Mouse (Mus musculus) kidney, adult 18-20 months (tissue): Measurements from ENCODE around the gene Cnnm1.
A peak's percentile ranks its signal among the peaks of the same experiment; 100 is the strongest.

ENCODE experiments used
- DNase-seq: peaks from one replicate; pipeline ENCODE4 v3.0.0; 2021

Cnnm1 gene

DNA sequence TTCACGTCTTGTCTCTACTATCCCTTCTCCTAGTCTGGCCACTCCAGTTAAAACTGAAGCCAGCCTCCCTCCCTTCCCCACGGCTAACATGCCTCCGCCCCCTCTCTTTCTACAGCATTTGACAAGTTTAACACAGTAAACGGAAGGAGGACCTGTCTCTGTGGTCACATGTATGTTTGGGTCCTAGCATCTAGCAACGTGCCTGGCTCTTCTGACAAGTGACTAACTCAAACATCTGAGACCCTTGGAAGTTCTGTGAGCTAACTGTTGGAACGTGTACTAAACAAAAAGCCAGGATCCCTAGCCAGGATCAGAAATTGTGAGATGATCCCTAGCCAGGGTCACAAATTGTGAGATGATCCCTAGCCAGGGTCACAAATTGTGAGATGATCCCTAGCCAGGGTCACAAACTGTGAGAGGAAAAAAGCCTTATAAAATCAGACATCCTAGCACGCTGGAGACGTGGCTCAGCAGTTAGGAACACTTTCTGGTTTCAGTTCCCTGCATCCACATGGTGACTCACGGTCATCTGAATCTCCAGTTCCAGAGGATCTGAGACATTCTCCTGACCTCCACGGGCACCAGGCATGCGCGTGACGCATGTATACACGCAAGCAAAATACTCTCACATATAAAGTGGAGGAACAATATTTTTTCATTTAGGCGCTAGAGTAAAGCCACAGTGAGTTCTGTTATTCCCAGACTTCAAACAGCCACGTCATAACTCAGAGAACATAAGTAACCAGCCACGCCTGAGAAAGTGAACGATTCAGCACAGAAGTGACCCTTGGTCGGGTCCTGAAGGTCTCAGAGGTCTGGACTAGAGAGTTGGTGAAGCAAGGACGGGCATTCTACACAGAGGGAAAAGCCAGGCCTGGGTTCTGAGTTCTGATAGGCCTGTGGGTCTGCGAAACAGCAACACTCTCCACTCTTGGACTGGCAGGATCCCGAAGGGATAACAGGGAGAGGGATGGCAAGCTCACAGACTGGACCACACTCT is 71.7 kb downstream of the Cnnm1 start:
- DNase-seq, result peak; percentile 40

- DNase-seq, result peak; percentile 27
Measured at GRCm38 (mm10) chr19:43513874-43514273, 73.6 kb downstream of the Cnnm1 start.

- no peak for DNase-seq
Measured at GRCm38 (mm10) chr19:43515668-43516396, 75.6 kb downstream of the Cnnm1 start.

DNA sequence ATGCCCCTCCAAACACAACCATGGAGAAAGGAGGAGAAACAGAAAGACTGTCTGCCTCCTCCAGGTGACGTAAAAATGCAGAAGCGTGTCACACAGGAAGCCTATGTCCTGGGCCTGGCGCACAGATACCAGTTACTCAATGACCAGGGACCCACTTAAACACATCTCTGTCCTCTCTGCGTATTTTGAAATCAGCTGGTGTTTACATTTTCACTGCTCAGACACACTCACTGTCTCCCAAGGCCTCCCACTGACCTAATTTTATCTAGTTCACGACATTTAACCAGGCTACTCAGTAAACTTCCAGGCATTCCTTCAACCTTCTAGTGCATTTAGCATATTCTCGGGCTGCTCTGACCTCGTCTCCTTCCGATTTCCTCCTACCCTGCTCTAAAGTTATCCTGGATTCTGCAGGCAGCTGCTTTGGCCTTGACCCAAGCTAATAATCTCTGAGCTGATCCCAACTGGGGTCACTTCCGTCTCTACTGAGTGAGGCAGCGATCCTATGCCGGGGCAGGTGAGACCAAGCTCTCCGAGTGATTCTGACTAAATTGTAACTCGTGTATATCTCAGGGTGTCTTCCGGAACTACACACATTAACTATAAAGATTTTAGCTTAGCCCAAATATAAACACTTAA is 76.3 kb downstream of the Cnnm1 start:
- no peak for DNase-seq

DNA sequence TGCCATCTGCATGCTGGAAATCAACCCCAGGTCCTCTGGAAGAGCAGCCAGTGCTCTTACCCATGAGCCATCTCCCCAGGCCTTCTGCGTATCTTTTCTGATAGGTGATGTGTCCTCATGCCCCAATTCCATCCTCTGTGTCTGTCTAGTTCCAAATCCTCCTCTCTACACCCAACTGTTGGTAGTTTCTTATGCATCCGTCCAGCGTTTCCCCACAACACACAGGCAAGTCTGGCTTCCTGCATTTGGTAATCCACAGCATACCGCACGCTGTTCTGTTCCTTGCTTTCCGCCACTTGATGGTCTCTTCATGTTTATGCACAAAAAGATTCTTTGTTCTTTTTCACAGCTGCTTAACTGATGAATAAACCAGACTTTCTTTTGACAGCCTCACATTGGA is 77.1 kb downstream of the Cnnm1 start:
- DNase-seq, result no peak

- no peak for DNase-seq
Measured at GRCm38 (mm10) chr19:43517808-43518207, 77.6 kb downstream of the Cnnm1 start.

- DNase-seq, result no peak
Measured at GRCm38 (mm10) chr19:43518261-43518660, 78.0 kb downstream of the Cnnm1 start.

DNA sequence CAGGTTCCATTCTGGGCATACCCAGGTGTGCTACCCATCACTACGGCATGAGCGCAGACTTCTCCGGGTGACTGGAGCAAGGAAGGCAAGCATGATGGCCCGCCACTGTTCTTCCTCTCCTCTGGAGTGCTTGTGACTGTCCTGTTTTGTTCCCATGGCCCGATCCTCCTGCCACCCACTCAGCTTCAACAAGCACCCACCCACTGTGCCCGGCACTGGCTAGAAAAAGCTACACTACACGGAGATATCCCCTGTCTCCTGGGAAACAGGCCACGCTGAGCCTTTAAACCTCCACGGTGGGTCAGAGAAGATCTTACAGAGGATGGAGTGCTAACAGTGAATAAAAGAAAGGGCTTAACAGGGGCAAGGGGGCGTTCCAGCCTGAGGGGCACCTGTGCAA is 79.0 kb downstream of the Cnnm1 start:
- no peak for DNase-seq

DNA sequence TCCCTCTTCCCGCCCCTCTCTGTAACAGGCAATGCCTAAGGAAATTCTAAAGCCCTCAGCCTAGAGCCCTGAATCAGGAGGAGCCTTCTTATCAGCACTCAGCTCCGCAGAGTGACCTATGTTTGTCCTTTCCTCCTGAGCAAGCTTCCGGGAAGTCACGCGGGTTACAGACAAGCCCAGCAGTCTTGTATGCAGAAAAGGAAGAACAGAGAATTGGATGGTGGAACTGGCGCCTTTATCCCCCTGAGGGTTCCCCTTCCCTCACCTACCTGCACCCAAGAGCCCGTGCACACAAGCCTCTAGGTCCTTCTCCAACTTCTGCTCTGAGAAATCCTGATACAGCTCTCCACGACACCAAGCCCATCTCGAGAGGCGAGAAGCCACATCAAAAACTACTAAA is 80.2 kb downstream of the Cnnm1 start:
- DNase-seq, result no peak

DNA sequence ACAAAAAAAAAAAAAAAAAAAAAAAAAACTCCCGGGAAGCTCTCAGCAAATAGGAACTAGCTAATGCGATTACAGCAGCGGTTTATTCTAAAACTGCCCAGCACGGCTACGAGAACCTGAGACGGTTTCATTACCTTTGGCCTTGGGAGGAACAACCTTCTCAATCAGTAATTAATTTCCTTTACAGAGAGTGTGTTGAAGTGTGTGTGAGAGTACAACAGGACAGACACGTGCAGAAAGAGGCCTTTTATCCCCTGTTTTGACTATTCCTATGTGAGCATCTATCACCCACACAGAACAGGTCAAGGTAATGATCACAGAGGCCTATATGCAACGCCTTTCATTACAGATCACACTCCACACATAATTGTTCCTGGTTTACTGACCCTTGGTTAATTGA is 81.1 kb downstream of the Cnnm1 start:
- no peak for DNase-seq

GRCm38 (mm10) chr19:43521996-43522395 is 81.8 kb downstream of the Cnnm1 start:
- DNase-seq, result no peak

DNA sequence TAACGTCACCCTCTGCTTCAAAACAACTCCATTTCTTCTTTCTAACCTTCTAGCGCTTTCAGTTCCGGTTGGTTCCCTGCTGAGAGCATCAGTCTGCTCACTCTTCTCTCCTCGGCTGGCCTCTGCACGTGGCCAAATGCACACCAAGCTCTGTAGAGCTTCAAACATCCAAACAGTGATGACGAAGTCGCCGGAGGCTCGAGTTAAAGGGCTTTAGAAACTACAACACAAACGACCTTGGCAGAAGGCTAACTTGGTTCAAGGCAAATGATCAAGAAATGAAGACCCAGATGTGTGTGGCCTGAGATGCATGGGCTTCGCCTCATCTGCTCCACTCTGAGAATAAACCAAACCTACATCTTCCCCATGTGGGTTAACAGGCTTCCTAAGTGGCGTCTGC is 83.3 kb downstream of the Cnnm1 start:
- DNase-seq, result peak; percentile 33

DNA sequence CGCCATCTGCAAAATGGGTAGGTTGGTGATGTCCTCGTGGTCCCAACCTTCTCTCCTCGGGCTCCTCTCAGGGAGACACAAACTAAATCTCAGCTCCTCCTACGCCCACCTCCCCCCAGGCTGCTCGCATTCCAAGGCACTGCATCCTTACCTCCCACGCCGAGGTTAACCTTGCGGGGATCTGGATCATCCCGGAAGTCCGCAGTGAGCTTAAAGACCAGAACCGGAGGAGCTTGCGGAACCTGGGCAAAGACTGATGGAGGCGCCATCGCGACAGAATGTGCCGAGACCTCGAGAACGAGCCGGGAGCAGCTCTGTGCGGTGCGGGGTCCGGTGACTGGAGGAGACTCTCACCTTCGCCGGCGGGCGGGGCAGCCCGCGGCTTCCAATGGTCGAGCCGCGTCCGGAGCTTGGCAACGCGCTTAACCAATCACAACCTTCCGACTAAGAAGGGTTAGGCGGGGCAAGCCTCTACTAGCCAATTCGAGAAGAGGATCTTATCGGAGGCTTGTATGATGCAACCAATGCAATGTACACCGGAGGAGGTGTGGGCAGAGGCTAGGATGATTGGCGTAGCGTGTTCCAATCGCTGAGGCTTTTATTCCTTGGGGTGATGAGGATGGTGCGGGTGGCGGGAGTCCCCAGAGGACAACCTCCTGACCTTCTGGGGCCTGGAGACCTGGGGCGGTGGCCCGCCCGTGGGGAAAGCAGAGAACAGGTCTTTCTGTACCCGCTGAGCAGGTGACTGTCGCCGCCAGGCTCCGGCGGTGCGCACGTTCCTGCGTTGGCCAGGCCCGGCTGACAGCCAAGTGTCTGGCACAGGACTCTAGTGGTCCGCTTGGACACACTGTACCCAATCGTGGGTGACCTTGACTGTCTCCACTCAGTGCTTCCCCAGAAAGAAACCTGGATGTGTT is 84.2 kb downstream of the Cnnm1 start, which contains the start of gene Got1:
Gene Got1, minus strand, starts transcription at position 419 of the 917 bp plus-strand sequence.
- DNase-seq, result peak; percentile 93

DNA sequence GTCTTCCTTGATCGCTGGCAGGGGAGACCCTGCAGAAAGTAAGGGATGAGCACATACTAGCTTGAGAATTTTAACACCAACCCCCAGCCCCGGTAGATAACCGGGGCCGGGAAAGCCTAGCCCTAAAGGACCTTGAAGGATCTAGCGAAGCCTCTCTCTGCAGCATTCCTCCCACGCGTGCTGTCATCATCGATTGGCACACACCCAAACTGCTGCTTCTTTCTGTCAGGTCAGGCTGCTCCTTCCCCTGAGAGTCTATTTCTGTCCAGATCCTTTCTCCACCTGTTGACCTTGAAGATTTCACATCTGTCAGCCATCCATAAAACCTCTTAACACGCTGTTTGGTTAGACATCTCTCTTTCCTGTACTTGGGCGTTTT is 84.9 kb downstream of the Cnnm1 start:
- no peak for DNase-seq

DNA sequence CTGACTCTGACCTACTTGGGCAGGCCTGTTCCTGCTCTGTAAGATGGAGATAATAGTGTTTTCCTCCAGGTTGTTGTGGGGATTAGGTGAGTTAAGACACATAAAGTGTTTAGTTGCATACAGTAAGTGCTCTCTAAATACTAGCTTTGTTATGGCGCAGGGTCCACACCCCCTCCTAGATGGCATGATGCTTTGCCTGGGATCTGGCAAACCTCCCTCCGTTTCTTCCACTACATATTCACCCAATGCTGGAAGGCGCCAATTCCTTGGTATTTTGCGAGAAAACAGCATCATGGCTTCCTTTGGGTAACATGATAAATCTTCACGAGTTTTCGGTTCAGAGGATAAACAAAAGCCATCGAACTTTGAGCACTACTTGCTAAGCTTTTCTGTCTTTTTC is 85.3 kb downstream of the Cnnm1 start:
- DNase-seq, result peak; percentile 17

GRCm38 (mm10) chr19:43526025-43526424 is 85.8 kb downstream of the Cnnm1 start:
- DNase-seq, result no peak

DNA sequence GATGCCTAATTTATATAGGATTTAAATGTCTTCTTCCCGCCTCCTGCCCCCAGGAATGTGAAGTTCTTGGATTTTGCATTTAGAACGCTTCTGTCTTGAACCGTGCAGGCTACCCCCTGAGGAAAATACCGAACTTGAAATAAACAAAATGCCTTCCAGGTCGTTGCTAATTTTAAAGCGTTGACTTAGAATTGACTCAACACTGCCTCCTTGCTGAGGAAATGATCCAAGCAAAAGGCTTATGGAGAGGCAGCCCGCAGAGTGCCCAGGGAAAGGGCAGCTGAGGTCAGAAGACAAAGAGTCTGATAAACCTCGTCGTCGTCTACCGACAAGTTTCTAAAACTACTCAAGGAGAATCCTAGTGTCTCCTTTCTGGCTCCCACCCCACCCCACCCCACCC is 86.9 kb downstream of the Cnnm1 start:
- DNase-seq, result peak; percentile 45

GRCm38 (mm10) chr19:43528056-43528587 is 87.9 kb downstream of the Cnnm1 start:
- DNase-seq, result no peak

DNA sequence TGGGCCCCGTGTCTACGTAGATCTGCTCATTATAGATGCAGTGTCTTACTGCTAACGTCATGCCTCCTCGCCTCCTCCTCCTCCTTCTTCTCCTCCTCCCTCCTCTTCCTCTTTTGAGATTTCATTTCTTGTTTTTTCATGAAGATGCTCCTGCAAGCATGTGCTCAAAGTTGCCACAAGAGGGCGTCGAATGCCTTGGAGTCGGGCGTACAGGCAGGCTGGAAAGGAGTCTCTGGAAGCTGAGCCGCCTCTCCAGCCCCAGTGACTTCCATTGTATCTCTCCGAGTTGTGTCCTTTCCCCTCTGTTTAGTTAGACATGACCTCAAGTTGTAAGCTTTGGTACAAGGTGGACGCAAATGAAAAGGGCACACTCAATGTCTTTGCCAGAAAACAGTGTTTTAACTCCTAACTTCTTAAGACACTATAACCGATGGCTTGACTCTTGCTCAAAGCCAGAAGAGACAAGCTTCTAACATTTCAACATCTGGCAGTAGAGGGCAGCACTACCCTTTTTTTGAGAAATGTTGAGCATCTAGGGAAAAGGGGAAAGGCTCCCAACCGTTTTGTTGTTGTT is 90.0 kb downstream of the Cnnm1 start:
- DNase-seq, result peak; percentile 75

- no peak for DNase-seq
Measured at GRCm38 (mm10) chr19:43530921-43531320, 90.7 kb downstream of the Cnnm1 start.

DNA sequence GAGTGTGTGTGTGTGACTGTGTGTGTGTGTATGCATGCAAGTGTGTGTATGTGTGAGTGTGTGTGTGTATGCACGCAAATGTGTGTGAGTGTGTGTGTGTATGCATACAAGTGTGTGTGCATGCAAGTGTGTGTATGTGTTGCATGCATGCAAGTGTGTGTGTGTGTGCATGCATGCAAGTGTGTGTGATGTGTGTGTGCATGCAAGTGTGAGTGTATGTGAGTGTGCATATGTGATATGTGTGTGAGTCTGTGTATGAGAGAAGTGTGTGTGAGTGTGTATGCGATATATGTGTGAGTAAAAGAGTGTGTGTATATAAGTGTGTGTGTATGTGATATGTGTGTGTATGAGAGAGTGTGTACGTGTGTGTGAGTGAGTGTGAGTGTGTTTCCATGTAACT is 95.1 kb downstream of the Cnnm1 start:
- DNase-seq, result no peak
